Mouse (Mus musculus): ENCODE data around the gene Mt4. TPM values are rescaled to one million over a fixed set of nuclear protein-coding genes. Genes with fewer than 3 reads are reported as not detected.
A peak's percentile ranks its signal among the peaks of the same experiment; 100 is the strongest.

Mt4 gene
- total and polyA plus RNA-seq, 2 experiments from 2014 or later, result not detected

GRCm38 (mm10) chr8:94173848-94174403 is 36.9 kb downstream of the Mt4 start:
- ATAC-seq (ENCODE audit: insufficient read depth, low read depth), result no peak
- H3K4me2 ChIP-seq (ENCODE audit: low read depth, low read length), result peak overlapping the region; percentile 68; the same call in 1 of the 2 replicates
- 66% methylated on average over 11 of the region's 11 CpGs for WGBS
- H3K9me3 ChIP-seq (replicated peaks; ENCODE audit: control insufficient read depth, low read length), result no peaks in the 10 kb centered on the region
- peaks cover 12% of the 10 kb centered on the region; the same call in 1 of the 2 replicates for H3K4me1 ChIP-seq (ENCODE audit: control insufficient read depth, insufficient read depth)
- H3K27me3 ChIP-seq (ENCODE audit: control insufficient read depth, insufficient read depth, low read length), result 0 out of 2 replicates have a peak, but pooled peaks cover 5% of the 10 kb centered on the region
- H3K9ac ChIP-seq (replicated peaks; ENCODE audit: low read depth, low read length), result no peak overlapping the region
- no peak overlapping the region for H3K27ac ChIP-seq (ENCODE audit: low read depth)
- H3K36me3 ChIP-seq (replicated peaks; ENCODE audit: control insufficient read depth, insufficient read depth, low read length), result no peaks in the 10 kb centered on the region
- H3K4me3 ChIP-seq (ENCODE audit: low read depth, low read length), result no peak overlapping the region
- TF ChIP-seq CTCF (IDR thresholded peaks at IDR 0.05; ENCODE audit: low read depth) (no peak), EP300 (IDR thresholded peaks at IDR 0.05; ENCODE audit: low read depth) (no peak)
- no peak for DNase-seq (ENCODE audit: low spot score)

GRCm38 (mm10) chr8:94174619-94175213 is 37.7 kb downstream of the Mt4 start:
- TF ChIP-seq EP300 (IDR thresholded peaks at IDR 0.05; ENCODE audit: low read depth) (no peak), CTCF (IDR thresholded peaks at IDR 0.05; ENCODE audit: low read depth) (peak; percentile 30)
- no peaks in the 10 kb centered on the region for H3K36me3 ChIP-seq (replicated peaks; ENCODE audit: control insufficient read depth, insufficient read depth, low read length)
- WGBS, result 37% methylated on average over 7 of the region's 7 CpGs
- peaks cover 12% of the 10 kb centered on the region; the same call in 1 of the 2 replicates for H3K4me1 ChIP-seq (ENCODE audit: control insufficient read depth, insufficient read depth)
- DNase-seq (ENCODE audit: low spot score) (no peak), ATAC-seq (ENCODE audit: insufficient read depth, low read depth) (no peak)
- H3K9me3 ChIP-seq (replicated peaks; ENCODE audit: control insufficient read depth, low read length), result no peaks in the 10 kb centered on the region
- H3K27me3 ChIP-seq (ENCODE audit: control insufficient read depth, insufficient read depth, low read length), result 0 out of 2 replicates have a peak, but pooled peaks cover 5% of the 10 kb centered on the region
- no peak overlapping the region for H3K27ac ChIP-seq (ENCODE audit: low read depth)
- H3K4me3 ChIP-seq (ENCODE audit: low read depth, low read length), result no peak overlapping the region
- no peak overlapping the region for H3K4me2 ChIP-seq (ENCODE audit: low read depth, low read length)
- no peak overlapping the region for H3K9ac ChIP-seq (replicated peaks; ENCODE audit: low read depth, low read length)

DNA sequence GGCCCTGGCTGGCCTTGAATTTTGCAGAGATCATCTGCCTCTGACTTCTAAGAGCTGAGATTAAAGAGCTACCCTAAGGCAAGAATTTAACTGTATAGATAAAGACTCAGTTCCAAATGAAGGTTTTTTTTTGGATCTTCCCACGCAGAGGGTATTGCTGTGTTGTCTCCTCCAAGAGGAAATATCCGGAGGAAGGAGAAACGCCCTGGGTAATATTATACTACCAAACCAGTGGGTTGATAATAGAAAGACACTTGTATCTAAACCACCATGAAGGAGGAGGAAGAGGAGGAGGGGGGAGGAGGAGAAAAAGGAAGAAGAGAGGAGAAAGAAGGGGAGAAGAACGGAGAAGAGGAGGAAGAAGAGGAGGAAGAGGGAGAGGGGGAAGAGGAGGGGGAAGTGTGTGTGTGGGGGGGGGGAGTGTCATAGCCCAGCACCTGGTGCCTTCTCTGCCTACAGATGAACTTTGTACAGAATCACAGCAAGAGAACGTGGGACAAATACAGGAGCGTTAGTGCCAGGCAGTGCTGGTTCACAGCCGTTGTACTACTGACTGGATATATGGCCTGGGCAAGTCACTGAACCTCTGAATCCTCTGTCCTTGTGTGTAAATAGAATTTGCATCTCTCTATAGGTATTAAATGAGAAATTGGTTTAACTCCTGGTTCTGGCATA is 40.9 kb downstream of the Mt4 start:
- H3K27me3 ChIP-seq (ENCODE audit: control insufficient read depth, insufficient read depth, low read length), result no peaks in the 10 kb centered on the region
- H3K9me3 ChIP-seq (replicated peaks; ENCODE audit: control insufficient read depth, low read length), result no peaks in the 10 kb centered on the region
- H3K36me3 ChIP-seq (replicated peaks; ENCODE audit: control insufficient read depth, insufficient read depth, low read length), result no peaks in the 10 kb centered on the region
- no peak for ATAC-seq (ENCODE audit: insufficient read depth, low read depth)
- H3K27ac ChIP-seq (ENCODE audit: low read depth), result peak overlapping the region; percentile 95
- peaks cover 15% of the 10 kb centered on the region; the same call in 1 of the 2 replicates for H3K4me1 ChIP-seq (ENCODE audit: control insufficient read depth, insufficient read depth)
- 72% methylated on average over 7 of the region's 7 CpGs for WGBS
- TF ChIP-seq CTCF (IDR thresholded peaks at IDR 0.05; ENCODE audit: low read depth), result no peak
- no peak overlapping the region for H3K4me2 ChIP-seq (ENCODE audit: low read depth, low read length)
- no peak for DNase-seq (ENCODE audit: low spot score)
- no peak overlapping the region for H3K9ac ChIP-seq (replicated peaks; ENCODE audit: low read depth, low read length)
- no peak overlapping the region for H3K4me3 ChIP-seq (ENCODE audit: low read depth, low read length)

- peak within 1 kb of the TSS; percentile 61 for H3K4me2 ChIP-seq (ENCODE audit: low read depth, low read length)
- H3K4me1 ChIP-seq (ENCODE audit: control insufficient read depth, insufficient read depth), result peaks cover 15% of the 10 kb centered on the region; the same call in 1 of the 2 replicates
- peak within 1 kb of the TSS; percentile 62 for H3K4me3 ChIP-seq (ENCODE audit: low read depth, low read length)
- H3K27me3 ChIP-seq (ENCODE audit: control insufficient read depth, insufficient read depth, low read length), result peaks cover 5% of the 10 kb centered on the region; the same call in 1 of the 2 replicates
- no peaks in the 10 kb centered on the region for H3K9me3 ChIP-seq (replicated peaks; ENCODE audit: control insufficient read depth, low read length)
- ATAC-seq (ENCODE audit: insufficient read depth, low read depth), result peak; percentile 93
- WGBS, result under 1% methylated on average over 50 of the region's 50 CpGs
- TF ChIP-seq CTCF (IDR thresholded peaks at IDR 0.05; ENCODE audit: low read depth), result no peak
- TF ChIP-seq EP300 (IDR thresholded peaks at IDR 0.05; ENCODE audit: low read depth), result peak; percentile 91
- H3K9ac ChIP-seq (replicated peaks; ENCODE audit: low read depth, low read length), result peak within 1 kb of the TSS; percentile 75
- DNase-seq (ENCODE audit: low spot score), result peak; percentile 93
- no peaks in the 10 kb centered on the region for H3K36me3 ChIP-seq (replicated peaks; ENCODE audit: control insufficient read depth, insufficient read depth, low read length)
- H3K27ac ChIP-seq (ENCODE audit: low read depth), result peak within 1 kb of the TSS; percentile 95
Measured at GRCm38 (mm10) chr8:94178857-94179712, 42.1 kb downstream of the Mt4 start, which contains the start of gene Mt1. TSS of gene Mt1 (plus strand) at chr8:94179082.

All from heart, postnatal 0 days (tissue).